Mouse (Mus musculus) adrenal gland, adult (tissue): ENCODE data around the gene Ahdc1.

ENCODE experiments used
- DNase-seq, 2 experiments: peaks; one replicate each; pipeline ENCODE4 v3.0.0; 2022 to 2023; ENCODE audit warnings: low spot score in 1 of 2; ENCODE audit not compliant: inconsistent age in 2 of 2

Gene Ahdc1

GRCm38 (mm10) chr4:132988581-132989355, 22.3 kb upstream of the Ahdc1 start:
- peak; percentile 58 to 72 for DNase-seq

DNA sequence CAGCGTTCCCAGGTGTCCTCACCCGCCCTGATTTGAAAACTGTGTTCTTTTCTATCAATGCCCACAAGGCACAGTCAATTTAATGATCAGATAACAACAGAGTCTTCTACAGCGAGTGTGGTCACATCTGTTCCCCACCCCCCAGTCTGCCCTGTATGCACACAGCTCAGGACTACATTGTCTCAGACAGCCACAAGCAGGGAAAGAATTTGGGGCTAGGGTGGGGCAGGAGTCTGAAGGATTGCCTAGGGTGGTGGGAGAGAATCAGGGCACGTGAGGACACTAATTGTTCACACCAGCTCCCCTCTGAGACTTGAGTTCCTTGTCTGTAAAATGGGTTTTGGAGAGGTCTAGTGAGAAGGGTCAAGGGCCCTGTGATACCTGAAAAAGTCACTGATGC, 17.5 kb upstream of the Ahdc1 start:
- DNase-seq: no peak

DNA sequence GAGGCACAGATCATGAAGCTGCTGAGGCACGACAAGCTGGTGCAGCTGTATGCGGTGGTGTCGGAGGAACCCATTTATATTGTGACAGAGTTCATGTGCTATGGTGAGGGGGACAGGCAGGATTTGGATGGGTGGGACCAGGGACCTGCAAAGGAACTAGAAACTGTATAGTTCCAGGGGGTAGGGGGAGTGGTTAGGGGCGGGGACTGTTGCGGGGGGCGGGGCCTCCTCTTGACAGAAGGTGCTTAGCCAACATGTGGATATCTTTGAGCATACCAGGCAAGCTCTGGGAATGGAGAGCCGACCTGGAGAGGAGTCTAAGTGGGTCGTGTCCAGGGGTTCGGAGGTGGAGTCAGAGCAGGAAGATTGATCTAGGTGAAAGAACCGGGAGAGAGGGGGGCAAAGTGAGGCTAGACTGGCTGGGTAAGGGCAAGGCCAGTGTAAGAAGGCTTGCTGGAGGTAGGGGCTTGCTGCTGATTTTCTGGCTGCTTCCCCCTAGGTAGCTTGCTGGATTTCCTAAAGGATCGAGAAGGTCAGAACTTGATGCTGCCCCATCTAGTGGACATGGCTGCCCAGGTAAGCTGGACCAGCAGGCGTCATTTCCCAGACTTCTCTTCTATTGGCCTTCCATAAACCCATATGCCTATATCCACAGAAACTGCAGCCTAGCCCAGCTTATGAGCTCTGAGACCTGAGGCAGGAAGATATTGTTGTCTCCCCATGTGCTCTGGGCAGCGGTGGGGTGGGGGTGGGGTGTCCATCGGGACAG, 13.4 kb upstream of the Ahdc1 start:
- DNase-seq: peak in 1 of 2 experiments; percentile 23

DNA sequence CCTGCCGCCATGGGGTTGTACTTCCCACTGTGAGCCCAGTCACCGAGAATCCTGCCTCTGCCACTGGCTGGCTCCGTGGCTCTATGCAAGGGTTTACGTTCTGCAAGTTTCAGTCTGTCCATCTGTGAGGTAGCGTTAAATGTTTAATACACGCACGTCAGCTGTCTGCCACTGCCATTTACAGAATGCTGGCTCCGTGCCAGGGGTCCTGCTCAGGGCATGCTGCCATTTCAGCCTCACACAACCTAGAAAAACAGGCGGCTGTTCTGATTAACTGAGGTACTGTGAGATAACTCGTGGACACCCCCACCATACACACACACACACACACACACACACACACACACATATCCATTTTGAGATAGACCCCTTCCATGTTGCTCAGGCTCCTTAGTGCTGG, 8.2 kb upstream of the Ahdc1 start:
- peak; percentile 39 to 73 for DNase-seq

DNA sequence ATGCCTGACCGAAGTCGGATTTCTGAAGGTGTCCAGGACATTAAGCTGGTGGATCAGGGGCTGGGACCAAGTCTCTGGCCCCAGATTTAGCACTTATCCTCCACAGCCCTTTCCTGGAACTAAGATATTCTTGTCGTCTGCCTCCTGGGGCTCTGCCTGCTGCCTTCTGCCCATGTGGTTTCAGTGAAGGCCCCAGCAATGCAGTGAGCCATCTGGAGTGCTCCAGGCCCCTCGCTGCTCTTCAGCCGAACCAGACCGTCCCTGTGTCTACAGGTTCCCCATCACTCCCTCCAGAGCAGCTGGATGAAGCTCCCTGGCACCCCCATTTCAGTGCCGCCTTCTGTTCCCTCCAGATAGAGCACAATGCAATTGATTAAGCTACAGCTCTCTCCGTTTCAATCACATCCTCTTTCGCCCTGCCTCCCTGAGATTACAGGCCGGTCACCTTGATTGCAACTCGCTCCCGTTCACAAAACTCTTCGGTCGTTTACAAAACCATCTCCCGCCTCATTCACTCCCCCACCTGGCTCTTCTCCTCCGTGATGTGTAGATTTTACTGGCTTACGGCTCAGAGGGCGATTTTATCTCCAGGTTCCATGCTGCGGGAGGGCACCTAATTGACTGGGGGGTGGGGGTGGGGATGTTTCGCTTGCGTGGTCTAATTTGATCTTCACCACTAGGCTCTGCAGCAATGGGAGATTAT, 7.6 kb upstream of the Ahdc1 start:
- peak in 1 of 2 experiments; percentile 40 for DNase-seq

DNA sequence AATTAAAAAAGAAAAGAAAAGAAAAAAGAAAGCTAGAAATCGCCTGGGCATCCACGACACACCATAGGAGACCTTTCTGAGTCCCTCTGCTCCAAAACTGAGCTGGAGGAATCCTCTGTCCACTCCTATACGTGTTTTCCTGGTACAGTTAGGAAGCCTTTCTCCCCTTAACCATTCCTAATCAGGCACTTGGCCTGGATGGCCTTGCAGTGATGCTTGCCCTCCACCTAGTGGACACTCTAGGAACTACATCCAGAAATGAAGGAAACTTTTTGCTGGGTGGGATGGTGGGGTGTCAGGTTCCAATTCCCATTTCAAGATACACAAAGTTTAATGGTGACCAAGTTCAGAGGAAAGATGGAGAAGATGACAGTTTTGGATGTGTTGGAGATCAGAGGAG, 5.8 kb upstream of the Ahdc1 start:
- peak; percentile 70 to 94 for DNase-seq

DNA sequence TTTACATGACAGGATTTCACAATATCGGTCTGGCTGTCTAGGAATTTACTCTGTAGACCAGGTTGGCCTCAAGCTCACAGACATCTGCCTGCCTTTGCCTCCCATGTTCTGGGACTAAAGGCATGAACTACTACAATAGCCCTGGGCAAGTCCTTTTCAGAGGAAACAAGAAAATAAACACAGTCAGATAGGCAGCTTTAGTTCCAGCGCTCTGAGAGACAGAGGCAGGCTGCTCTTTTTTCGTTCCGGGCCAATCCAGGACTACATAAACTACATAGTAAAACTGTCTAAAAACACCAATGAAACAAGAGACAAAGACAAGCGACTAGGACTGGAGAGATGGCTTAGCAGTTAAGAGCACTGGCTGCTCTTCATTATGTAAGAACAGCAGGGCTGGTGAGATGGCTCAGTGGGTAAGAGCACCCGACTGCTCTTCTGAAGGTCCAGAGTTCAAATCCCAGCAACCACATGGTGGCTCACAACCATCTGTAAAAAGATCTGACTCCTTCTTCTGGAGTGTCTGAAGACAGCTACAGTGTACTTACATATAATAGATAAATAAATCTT, 5.1 kb upstream of the Ahdc1 start:
- peak in 1 of 2 experiments; percentile 28 for DNase-seq

DNA sequence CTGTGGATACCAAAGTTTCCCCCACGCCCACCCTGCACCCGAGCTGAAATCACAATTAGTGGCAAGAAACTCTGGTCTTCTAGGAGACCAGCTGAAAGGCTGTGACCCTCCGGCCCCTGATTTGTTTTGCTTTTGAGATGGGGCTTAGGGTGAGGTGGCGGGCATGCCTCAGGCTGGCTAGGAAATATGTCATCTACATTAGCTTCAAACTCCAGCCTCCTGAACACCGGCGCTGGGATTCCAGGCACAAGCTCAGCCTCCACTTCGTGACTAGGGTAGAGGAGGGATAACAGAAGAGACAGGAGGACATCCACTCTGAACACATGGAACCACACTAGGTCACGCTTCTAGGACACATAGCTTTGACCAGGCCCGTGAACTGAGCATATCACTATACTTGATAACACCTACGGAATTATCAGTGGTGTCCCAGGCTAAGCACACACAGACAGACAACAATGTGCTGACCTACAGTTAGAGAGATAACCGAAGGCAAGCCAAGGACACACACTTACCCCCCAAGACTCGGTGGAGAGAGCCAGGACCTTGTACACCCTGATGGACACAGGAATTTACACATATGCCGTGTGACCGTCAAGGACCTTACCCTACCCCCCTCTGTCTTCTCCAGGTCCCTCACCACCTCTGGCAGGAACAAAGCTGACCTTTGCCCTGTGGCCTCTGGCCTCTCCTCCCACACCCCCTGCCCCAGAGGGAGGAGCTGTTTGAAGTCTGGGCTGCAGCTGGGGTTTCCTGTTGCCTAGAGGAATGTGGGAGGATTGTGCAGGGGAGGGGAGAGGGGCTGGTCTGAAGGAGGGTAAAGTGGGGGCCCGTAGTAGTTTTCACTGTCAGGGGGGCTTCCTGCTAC, 3.3 kb upstream of the Ahdc1 start:
- peak; percentile 47 to 55 for DNase-seq

DNA sequence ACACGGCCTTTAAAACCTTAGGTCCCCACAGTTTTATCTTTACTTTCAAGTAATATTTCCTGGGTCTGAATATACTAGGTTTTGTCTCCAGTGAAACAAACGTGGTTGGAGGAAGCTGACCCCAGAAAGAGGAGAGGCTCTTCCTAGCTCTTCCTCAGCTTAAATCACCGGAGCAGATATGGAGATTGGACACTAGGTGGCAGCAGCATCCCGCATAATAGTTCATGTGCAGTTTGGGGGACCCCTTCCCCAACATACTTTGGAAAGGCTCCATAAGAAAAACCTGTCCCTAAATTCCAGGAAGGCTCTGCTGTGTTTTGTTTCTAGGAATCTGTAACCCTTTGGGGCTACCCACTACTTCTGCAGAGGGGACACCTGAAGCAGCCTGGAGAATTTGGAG, 1.9 kb upstream of the Ahdc1 start:
- peak; percentile 62 to 88 for DNase-seq

- no peak for DNase-seq
Measured at GRCm38 (mm10) chr4:133009676-133010075, 1.4 kb upstream of the Ahdc1 start.

DNA sequence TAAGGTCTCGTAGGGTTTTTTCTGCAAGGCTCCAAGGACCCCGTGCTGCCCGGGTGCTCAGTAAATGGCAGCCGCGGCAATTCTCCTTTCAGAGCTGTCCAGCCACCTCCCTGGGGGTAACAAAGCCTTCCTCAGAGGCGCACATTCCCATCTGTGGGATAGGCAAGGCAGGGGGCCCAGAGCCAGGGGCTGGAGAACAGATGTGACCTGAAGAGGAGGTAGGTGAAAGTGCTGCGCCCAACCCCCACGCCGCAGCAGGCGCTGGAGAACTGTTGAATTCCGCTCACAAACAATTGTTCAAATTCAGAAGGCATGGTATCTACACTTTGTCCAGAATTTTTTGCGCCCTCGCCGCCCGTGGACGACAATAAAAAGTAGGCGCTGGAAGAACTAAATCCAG, 449 bp upstream of the Ahdc1 start:
- peak in 1 of 2 experiments; percentile 48 for DNase-seq

DNA sequence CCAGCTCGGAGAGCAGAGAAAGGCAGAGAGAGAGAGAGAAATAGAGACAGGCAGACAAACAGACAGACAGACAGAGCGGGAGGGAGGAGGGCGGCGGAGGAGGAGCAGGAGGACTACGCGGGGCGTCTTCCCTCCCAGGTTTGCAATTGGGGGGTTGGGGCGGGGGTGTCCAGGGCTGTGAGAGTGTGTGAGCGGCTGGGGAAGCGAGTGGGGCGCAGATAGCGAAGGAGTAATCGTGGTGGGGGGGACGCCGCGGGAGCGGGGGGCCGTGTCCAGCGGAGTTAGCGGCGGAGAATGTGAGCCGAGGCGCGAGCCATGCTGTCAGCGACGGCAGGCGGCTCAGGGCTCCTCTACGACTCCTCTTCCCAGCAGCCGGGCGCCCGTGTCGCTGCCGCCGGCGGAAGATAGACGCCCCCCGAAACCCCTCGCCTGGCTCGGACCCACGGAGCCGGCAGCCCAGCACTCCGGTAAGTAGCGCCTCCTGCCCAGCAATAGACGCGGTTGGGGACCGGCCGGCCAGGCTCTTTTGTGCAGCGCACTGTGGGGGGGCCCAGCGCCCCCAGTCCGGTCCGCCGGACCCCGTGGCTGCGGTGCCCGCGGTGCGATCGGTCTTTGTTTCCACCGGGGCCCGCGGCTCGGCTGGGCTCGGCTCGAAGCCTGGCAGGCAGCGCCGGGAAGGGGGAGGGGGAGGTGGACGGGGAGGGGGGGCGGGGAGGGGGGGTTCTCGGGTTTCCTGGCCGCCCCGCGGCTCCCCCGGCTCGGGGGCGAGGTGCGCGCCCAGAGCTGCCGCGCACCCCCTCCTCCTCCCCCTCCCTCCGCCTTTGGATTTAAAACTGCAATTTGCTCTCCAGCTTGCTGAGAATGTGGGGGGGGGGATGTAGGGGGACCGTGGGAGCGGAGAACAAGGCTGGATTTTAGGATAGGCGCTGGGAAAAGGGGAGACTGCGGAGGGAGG, 1.0 kb downstream of the Ahdc1 start:
- DNase-seq: peak; percentile 68 to 80

- peak; percentile 66 to 84 for DNase-seq
Measured at GRCm38 (mm10) chr4:133012776-133013265, 1.8 kb downstream of the Ahdc1 start.

GRCm38 (mm10) chr4:133013266-133013891, 2.3 kb downstream of the Ahdc1 start:
- DNase-seq: peak; percentile 76 to 89

DNA sequence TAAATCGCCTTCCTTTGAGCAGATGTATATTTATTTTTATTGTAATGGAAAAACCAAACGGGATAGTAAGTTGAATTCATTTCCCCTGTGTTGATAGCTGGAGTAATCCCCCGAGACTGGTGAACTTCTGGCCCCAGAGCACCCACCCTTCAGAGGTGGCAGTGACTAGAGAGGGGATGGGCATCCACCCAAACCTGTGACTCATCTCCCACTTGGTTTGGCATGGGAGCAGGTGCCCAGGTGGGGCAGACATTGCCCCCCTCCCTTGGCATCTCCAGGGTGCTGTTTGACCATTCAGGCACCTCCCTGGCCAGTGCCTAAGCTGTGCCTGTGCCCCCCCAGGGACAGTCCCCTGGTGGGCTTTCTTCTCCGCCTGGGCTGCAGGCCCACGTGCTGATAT, 3.0 kb downstream of the Ahdc1 start:
- peak; percentile 60 to 80 for DNase-seq

DNA sequence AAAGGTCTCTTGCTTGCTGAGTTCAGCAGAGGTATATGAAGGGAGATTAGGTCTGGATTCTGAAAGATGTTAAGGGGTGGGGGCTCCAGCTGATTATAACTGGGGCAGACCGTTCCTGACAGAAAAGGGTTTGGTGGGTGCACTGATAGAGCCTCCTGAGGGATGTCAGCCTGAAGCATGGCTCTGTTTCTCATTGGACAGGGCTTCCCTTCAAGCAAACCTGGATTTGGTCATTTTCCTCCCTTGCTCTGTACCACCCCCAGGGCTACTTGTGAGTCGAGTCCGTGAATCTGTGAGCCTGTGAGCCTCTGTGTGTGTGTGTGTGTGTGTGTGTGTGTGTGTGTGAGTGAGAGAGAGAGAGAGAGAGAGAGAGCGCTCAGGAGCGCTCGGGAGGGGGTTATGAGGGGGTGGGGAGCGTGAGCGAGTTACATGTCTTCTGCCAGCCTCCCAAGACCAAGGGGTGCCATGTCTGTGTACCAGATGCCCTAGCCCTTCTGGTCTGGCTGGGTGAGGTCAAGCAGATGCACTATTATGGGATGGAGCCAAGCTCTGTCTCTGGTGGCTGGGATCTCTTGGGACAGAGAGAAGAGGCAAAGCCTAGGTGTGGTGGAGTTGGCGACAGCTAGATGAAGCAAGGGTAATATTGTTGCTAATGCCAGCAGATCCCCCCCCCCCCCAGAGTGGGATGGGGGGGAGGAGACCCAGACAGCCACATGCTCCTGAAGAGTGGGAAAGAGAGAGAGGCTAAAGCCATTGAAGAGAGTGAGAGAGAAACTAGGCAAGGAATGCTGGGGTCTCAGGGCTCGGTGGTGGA, 4.0 kb downstream of the Ahdc1 start:
- peak; percentile 33 to 65 for DNase-seq

DNA sequence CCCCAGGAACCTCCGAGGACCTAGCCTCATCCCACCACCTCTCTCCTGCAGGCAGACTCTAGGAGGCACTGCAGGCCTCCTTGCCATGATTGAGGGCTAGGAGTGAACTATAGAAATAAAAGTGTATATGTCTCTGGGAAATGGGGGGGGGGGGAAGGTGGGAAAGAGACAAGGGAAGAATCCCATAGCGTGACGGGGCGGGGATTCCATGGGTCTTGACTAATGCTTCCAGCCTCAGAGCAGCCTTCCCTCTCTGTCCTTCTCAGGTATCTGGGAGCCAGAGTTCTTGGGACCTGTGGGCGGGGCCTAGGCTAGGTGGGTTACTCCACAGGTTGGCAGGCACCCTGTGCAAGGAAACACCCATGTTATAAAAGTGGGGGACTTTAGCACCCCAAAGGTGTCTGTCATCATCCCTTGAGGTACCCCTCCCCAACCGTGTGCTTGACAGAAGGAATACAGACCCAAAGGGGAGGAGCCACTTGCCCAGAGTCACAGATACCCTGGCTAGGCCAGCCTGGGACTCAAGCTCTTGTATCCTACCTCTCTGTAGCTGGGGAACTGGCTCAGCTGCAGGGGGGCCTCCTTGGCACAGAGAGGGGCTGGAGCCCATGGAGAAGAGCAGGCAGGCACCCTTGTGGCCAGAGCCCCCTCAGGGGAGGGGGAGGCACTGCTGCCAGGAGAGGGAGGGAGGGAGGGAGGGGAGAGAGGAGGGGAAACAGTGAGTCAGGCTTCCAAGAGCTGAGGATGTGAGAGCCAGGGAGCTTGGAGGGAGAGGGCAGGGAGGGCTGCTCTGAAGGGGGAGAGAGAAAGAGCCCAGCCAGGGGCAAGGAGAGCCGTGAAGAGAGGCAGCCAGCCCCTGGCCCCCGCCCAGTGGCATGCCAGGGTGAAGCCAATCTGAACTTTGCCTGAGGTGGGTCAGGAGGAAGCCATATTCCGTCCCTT, 4.9 kb downstream of the Ahdc1 start:
- DNase-seq: peak; percentile 41 to 75
